Mouse (Mus musculus): Measurements from ENCODE around the gene Gm4737. TPM values are rescaled to one million over a fixed set of nuclear protein-coding genes. Genes with fewer than 3 reads are reported as not detected.

Gene Gm4737
- 4.2 and 5.9 TPM in 2 replicates for polyA plus RNA-seq (2012; rRNA removed)

DNA sequence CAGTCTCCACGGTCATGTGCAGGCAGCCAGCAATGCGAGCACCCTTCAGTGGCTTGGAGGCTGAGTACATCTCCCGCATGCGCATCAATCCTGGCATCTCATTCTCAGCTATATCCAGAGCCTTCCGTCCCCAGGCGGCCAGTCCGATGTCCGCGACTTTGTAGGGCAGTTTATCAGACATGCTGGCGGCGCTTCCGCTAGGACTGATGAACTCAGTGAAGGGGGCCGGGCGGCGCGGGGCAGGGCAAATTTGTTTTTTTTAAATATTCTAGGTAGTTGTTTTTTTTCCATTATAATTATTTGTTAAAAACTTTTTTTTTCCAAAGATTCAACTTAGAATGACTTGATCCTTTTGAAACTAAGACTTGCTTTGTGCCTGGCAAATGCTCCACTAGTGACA lies at the start of gene Gm4737:
Gm4737 (minus strand) TSS at position 246 of the 400 bp plus-strand sequence.

GRCm38 (mm10) chr16:46120020-46120419 lies 34.9 kb downstream of the Gm4737 start, which contains the start of gene Cd96:
TSS of gene Cd96 (minus strand) at chr16:46120251.

Other genes with a start within 250 kb of the Gm4737 start
- 10.9 and 16.2 TPM in 2 replicates for gene Phldb2, start 201.5 kb downstream of the Gm4737 start, polyA plus RNA-seq (2012; rRNA removed)
- 9.1 and 11.1 TPM in 2 replicates for gene Plcxd2, start 144.9 kb downstream of the Gm4737 start, polyA plus RNA-seq (2012; rRNA removed)
- gene Cd96, start 34.8 kb downstream of the Gm4737 start, polyA plus RNA-seq (2012; rRNA removed): 0.04 and 0.09 TPM in 2 replicates